18 mouse cellular contexts compared by ENCODE assay signal in genomic region chr4:40473911-40474310, GRCm38 (mm10). TPM values are rescaled to one million over a fixed set of nuclear protein-coding genes. Genes with fewer than 3 reads are reported as not detected.
DNase-seq lines count a peak whose midpoint lies in the region; ATAC-seq lines count a peak whose summit lies in the region.
"Had no signal": no experiment of that assay in that cellular context is flagged by ENCODE, and none has a peak within 500 bp of the region (broad histone marks: within the 10 kb centered on the region; RNA-seq: fewer than 3 reads in every experiment).

No protein-coding gene starts in this region.

- H3K27ac ChIP-seq in heart, embryonic 12.5 days (ENCODE audit: poor library complexity, severe bottlenecking), result no peak overlapping the region
- H3K27ac ChIP-seq in kidney, embryonic 16.5 days (ENCODE audit: low read length), result no peak overlapping the region
- no peak overlapping the region for H3K27ac ChIP-seq in kidney, embryonic 14.5 days (ENCODE audit: low read depth, low read length)

- H3K9me3 ChIP-seq in heart, embryonic 12.5 days (replicated peaks), result no peaks in the 10 kb centered on the region
- no peaks in the 10 kb centered on the region for H3K9me3 ChIP-seq in kidney, embryonic 16.5 days (ENCODE audit: low read length)
- no peaks in the 10 kb centered on the region for H3K9me3 ChIP-seq in kidney, embryonic 14.5 days (ENCODE audit: control insufficient read depth, low read length)

- intact Hi-C loops in heart, postnatal 25 days (cut with DNase I), result no loop called here

- ATAC-seq in heart, embryonic 12.5 days (ENCODE audit: insufficient number of reproducible peaks, low FRiP score), result no peak
- 0 out of 2 replicates have a peak, but pooled peaks have one; percentile 18 for ATAC-seq in kidney, embryonic 16.5 days (ENCODE audit: low FRiP score, low TSS enrichment)
- no peak for ATAC-seq in kidney, embryonic 14.5 days (ENCODE audit: low FRiP score, low TSS enrichment)
- ATAC-seq: intestine, postnatal 0 days; Patski had no signal

- 65% methylated on average over 9 of the region's 9 CpGs for WGBS in heart, embryonic 12.5 days
- 80% methylated on average over 9 of the region's 9 CpGs for WGBS in kidney, embryonic 16.5 days
- WGBS in kidney, embryonic 14.5 days, result 78% methylated on average over 9 of the region's 9 CpGs

- DNase-seq in heart, postnatal 25 days (ENCODE audit: low spot score), result no peak
- DNase-seq in right cerebral cortex, adult 18-20 months, result peak; percentile 19
- DNase-seq in right cerebral cortex, postnatal 14 days, result no peak
- DNase-seq in thymus, postnatal 4 days, result no peak
- DNase-seq: adrenal gland, postnatal 36 days; cerebellum, adult 8-10 months; heart, postnatal 4 days; kidney, postnatal 10 days; lung, postnatal 36 days; thymus, adult 18-20 months had no signal

- no peaks in the 10 kb centered on the region for H3K36me3 ChIP-seq in heart, embryonic 12.5 days
- H3K36me3 ChIP-seq in kidney, embryonic 16.5 days (ENCODE audit: insufficient read depth, low read length), result no peaks in the 10 kb centered on the region
- no peaks in the 10 kb centered on the region for H3K36me3 ChIP-seq in kidney, embryonic 14.5 days (ENCODE audit: control insufficient read depth, insufficient read depth, low read length)

- peaks cover 5% of the 10 kb centered on the region; the same call in 1 of the 2 replicates for H3K4me1 ChIP-seq in heart, embryonic 12.5 days (replicated peaks)
- H3K4me1 ChIP-seq in kidney, embryonic 16.5 days (ENCODE audit: insufficient read depth, low read length), result no peaks in the 10 kb centered on the region
- no peaks in the 10 kb centered on the region for H3K4me1 ChIP-seq in kidney, embryonic 14.5 days (ENCODE audit: control insufficient read depth, insufficient read depth, low read length)

- H3K27me3 ChIP-seq in heart, embryonic 12.5 days (replicated peaks), result peaks cover 36% of the 10 kb centered on the region
- H3K27me3 ChIP-seq in kidney, embryonic 16.5 days (ENCODE audit: insufficient read depth, low read length), result peaks cover 19% of the 10 kb centered on the region; the same call in 1 of the 2 replicates
- peaks cover 25% of the 10 kb centered on the region for H3K27me3 ChIP-seq in kidney, embryonic 14.5 days (ENCODE audit: control insufficient read depth, insufficient read depth, low read length)

- H3K9ac ChIP-seq in heart, embryonic 12.5 days, result no peak overlapping the region
- H3K9ac ChIP-seq in kidney, embryonic 16.5 days (replicated peaks; ENCODE audit: low read length), result no peak overlapping the region
- no peak overlapping the region for H3K9ac ChIP-seq in kidney, embryonic 14.5 days (ENCODE audit: low read depth, low read length)

- H3K4me3 ChIP-seq in heart, embryonic 12.5 days, result no peak overlapping the region
- H3K4me3 ChIP-seq in kidney, embryonic 16.5 days (ENCODE audit: low read length), result no peak overlapping the region
- no peak overlapping the region for H3K4me3 ChIP-seq in kidney, embryonic 14.5 days (ENCODE audit: low read length)

- H3K4me2 ChIP-seq in heart, embryonic 12.5 days, result peak overlapping the region; percentile 81
- H3K4me2 ChIP-seq in kidney, embryonic 16.5 days (replicated peaks; ENCODE audit: low read depth, low read length), result no peak overlapping the region
- no peak overlapping the region for H3K4me2 ChIP-seq in kidney, embryonic 14.5 days (replicated peaks; ENCODE audit: low read depth, low read length)

RNA-seq across cellular contexts. Expression of gene Tmem215, which starts 1.9 kb away (rescaled TPM):
- 0.81 and 1.0 TPM in 2 replicates for polyA plus RNA-seq in heart, embryonic 12.5 days (2016; fragmentation: Nextera tagmentation; extraction: Ambion mirVana)
- total RNA-seq in heart, postnatal 25 days (2021), result not detected
- polyA plus RNA-seq in kidney, embryonic 16.5 days (2015; fragmentation: Nextera tagmentation; extraction: Ambion mirVana), result 0.19 and 0.32 TPM in 2 replicates
- 0.32 and 0.43 TPM in 2 replicates for polyA plus RNA-seq in kidney, embryonic 14.5 days (2014; fragmentation: Nextera tagmentation; extraction: Ambion mirVana)
- total RNA-seq: adrenal gland, postnatal 36 days; gastrocnemius, adult 18-20 months; monocyte, adult 5-6 weeks had no signal
- polyA plus RNA-seq: liver, embryonic 16.5 days; Patski had no signal
